Mouse (Mus musculus) c-Kit-positive CD71-positive TER-119-positive erythroid progenitor cells, embryonic 14.5 days (primary cell): ENCODE measurements around the gene Nom1.

ENCODE experiments used
- DNase-seq: peaks from one replicate; pipeline ENCODE4 v3.0.0-alpha.2; 2013; ENCODE audit warnings: low spot score

Gene Nom1

DNA sequence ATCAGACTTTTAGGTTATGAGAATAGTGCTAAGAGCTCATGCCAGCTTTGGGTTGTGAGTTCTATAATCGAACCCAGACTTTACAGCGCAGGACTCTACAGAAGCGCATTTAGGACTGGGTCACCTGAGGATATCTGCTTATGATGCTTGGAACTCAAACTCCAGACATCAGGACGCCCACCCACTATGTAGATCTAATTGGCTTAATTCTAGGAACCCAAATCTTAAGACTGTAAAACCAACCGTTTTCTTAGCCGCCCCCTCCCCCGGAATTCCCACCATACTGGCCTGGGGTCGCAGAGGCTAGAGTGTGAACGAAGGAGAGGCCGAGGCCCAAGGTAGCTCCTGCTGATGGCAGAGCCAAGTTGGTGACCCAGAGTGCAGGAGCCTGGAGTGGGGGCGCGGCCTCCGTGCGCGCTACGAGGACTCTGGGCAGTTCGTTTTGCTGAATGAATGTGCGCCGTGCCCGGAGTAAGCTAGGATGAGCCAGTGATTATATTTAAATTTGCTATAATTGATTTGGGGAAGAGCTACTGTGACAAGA lies 36.5 kb downstream of the Nom1 start:
- DNase-seq: no peak

DNA sequence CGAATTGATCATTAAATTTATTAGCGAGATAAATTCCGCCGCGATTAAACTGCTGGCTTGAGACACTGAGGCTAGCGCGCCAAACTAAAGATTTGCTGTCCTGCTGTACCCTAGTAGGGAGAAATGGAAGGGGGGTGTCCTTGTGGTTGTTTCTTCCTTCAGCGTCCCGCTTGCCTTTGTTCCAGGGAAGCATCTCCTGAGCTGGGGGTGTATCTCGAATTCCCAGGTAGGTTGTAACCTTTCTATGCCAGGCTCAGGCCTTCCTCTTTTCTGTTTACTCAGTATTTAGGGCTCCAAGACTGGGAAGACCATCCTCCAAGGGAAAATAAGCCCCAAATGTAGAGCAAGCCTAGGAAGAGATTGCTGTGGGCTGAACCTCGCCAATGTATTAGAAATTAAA lies 36.9 kb downstream of the Nom1 start:
- no peak for DNase-seq

DNA sequence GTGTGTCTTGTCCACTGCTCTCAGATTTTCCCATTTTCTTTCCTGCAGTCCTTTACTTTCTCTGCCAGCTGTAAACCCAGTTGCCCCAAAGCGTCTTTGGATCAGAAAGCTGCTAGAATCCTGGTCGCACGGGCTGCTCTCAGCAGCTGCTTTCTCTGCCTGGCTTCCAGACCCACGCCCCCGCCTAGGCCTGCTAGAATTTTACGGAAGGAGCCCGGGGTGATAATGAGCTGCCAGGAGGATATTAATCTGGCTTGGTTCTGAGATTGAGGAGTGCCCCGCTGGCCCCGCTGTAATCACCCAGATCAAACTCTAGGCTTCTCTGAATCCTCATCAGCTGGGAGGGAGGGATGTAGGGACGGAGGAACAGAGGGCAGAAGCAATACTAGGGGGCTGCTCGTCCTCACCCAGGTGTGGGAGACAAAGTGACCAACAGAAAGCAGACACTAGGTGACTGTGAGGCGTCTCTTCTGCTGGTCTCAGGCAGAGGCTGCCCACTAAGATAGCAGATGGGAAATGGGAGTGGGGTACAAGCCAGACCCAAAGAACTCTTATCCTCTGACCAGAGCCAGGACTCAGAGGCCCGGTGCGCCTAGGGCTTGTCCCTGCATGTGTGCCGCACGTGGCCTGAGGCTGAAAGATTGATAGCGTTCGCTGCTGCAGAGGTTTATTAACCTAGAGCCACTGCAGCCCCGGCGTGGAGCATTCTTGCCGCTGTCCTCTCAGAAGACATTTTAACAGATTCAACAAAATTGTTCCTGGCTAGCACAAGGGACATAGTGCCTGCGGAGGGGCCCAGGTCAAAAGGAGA lies 37.6 kb downstream of the Nom1 start:
- DNase-seq: no peak

DNA sequence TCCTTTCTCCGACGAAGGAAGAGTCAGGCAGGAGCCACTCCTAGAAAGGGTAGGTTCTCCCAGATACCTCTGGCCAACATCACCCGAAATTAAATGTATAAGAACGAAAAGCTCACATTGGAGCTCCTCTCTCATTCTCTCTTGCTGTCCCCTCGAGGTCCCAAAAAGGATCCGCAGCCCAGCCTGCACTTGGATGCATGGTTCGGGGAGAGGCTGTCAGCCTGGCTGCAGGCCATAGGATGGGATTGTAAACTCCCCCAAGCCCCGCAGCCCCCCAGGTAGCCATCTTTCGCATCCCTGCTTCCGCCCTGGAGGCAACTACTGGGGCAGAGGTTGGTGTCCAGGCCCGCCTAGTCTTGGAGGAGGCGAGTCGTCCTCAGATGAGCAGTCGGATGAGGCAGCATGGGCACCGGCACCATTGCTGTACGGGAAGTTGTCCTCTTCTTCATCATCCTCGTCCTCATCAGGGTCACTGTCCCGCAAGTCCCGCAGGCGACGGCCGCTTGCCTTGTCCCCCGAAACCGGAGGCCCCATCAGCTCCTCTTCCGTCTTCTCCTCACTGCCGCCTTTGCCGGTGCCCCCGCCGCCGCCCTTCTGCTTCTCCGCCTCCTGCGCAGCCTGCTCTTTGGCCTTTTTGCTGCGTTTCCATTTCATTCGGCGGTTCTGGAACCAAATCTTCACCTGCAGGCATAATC lies 39.2 kb downstream of the Nom1 start:
- DNase-seq: no peak

DNA sequence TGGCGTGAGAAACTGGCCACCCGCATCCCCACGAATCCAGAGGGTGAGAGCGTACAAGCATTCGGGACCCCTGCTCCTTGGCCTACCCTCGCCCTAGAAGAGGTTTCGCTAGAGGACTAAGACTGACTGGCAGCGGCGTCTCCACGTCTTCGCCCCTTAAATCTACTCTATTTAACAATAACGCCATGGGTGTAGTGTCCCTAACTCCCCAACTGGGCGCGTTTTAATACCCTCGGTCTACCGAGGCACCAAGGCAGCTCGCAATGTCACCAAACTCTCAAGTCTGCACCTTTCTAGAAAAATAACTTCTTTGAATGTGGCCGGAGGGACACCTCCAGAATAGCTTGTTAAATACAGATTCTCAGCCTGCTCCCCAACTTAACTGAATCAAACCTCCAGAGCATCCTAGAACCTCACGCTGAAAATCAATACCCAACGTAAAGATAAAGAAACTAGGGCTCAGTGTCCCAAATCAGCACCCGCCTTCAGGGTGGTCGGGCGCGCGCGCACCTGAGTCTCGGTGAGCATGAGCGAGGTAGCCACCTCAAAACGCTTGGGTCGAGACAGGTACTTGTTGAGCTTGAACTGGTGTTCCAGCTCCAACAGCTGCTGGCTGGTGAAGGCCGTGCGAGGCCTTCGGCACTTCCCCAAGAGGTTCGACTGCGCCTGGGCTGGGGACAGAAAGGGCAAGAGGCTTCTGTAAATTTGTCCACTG lies 39.9 kb downstream of the Nom1 start:
- DNase-seq: no peak

DNA sequence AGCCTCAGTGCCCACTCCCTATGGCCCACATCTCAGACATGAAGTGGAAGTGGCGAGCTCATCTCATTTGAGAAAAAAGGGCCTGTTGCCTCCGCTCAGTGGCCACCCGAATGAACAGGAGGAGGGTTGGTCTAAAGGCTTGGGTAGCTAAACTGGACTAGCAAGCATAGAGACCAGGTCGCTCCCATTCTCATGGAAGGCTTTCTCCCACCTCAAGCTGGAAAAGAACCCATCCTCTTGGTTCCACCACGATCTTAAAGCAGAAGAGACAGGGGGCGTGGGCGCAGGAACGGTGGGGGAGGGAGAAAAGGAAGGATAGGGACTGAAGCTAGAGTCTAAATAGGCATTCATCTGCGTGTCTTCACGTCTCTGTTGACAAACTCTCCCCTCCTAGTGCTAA lies 40.6 kb downstream of the Nom1 start:
- no peak for DNase-seq

DNA sequence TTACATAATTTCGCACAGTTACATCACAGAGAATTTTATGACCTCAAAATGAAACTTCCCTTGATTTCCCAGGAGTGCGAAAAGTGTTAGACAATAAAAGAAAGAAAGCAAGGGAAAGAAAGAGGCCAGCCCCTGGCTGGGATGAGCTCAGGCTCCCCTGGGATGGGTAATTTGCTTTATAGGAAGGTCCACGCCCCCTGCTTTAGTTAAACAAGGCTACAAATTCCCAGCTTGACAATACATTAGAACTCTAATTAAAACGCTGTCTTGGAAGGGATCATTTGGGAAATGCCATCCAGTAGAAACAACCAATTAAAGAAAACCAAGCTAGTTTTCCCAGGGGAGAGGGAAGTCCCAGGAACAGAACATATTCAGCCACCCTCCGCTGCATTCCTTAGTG lies 41.1 kb downstream of the Nom1 start:
- DNase-seq: no peak

DNA sequence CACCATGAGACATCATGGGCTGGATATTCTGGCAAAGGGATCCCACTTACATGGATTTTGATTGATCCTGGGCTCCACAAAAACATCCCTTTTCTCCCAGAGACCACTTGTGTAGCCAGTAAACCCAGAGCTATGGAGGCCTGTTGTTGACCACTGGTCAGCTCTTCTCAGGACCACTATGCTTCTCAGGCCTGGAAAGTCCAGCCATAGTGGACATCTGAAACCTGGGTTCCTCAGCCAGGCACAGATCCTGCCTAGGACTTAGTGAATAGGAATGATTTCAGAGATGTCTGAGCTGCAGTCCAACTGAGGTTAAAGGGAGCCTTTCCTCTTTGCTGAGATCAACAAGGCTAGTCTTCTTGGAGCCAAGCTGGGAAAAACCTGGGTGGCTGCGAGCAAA lies 41.6 kb downstream of the Nom1 start:
- no peak for DNase-seq

DNA sequence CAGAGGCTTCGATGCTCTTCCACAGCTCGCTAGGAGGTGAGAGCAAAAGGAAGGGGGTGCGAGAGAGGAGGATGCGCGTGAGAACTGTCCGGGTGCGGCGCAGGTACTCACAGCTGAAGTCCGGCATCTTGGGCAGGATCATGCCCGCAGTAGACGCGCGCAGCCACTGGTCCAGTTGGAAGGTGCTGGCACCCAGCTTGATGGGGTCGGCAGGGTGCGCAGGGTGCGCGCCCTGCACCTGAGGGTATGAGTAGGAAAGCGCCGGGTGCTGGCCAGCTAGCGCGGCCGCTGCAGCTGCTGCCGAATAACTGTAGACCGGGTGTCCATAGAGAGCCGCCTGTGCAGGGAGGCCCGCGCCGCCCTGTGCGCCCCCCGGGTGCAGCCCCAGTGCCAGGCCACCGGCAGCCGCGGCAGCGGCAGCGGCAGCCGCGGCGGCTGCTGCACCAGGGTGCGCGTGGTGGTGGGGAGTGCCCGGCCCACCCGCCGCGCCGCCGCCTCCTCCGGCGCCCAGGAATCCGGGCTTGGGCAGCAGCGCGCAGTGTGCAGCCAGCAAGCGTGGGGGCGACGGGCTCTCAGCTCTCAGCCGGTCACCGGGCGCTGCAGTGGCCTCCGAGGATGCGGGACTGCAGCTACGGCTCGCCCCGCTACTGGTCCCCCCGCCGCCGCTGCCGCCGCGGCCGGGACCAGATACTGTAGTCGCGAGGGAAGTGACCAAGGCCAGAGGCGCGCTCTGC lies 43.2 kb downstream of the Nom1 start:
- DNase-seq: no peak

DNA sequence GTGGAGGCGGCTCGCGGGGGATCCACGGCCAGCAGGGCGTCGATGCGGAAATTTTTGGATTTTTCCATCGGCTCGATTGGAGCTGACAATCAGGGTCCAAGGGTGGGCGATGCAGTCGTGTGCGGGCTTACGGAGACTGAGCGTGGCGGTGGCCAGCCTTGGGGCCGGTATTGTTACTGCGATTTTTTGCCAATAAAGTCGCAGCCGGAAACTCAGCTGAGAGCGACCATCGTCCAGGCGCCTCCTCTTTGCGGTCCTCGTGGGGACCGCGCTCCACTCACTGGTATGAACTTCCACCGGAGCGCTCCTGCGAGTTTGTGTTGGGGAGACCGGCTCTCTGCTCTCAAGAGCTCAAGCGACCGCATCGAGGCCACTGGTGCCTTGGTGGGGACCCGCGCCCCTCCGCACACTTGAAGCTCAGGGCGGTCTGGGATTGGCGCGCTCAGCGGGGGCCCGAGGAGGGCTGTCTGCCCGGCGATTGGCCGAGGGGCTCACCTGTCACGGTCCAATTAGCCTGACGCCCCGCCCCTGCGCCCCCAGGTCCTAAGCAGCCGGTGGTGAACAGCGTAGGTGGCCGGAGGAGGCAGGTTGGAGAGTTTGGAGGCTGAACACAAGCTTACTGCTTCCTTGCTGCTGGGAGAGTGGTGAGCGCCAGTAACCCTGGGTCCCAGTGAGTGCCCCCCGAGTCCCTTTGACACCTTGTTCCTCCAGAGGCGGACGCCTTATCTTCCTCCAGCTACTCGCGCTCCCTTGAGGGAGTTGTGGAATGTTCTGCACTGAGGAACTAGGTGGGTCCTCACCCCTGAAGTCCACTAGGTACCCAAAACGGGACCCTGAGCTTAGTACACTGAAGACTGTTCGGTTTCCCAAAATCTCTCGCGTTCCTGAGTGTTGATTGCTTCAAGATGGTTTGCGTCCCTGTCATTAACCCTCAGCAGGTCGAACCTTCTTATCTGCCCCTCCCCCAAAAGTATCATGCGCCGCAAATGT lies 44.0 kb downstream of the Nom1 start, which contains the start of gene Mnx1:
Mnx1 (minus strand) TSS at position 263 of the 990 bp plus-strand sequence.
- DNase-seq: no peak

DNA sequence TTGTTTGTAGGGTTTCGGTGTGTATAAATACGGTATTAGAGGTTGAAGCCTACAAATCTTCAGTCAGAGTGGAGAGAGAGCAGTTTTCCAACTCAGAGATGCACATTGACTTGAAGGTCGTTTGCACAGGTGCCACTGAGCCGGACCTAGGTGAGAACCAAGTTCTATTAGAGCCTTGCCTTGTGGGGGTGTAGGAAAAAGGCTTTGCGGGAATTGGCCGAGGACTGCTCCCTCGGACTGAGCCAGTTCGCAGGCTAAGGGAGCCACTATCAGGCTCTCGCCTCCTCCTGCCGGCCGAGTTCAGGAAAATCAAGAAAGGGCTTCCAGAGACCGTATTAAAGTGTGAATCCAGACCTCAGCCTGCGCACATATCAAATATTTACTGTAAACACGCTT lies 44.7 kb downstream of the Nom1 start:
- DNase-seq: no peak

DNA sequence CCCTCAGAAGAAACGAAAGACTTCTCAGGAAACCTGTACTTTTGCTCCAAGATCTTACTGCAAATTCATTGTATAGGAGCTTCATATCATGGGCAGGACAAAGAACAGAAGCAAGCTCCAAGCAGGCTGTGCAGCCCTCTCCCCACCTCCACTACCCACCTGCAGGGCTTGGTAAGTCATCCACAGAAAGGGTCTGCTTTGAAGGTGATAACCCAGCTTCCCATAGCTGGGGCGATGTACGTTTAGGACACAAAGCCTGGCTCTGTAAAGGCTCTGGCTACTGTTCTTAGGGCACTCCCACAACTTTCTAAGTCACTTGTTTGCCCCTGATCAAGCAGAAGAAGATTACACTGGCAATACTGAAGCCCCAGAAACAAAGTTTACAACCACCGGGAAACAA lies 49.3 kb downstream of the Nom1 start:
- DNase-seq: no peak

DNA sequence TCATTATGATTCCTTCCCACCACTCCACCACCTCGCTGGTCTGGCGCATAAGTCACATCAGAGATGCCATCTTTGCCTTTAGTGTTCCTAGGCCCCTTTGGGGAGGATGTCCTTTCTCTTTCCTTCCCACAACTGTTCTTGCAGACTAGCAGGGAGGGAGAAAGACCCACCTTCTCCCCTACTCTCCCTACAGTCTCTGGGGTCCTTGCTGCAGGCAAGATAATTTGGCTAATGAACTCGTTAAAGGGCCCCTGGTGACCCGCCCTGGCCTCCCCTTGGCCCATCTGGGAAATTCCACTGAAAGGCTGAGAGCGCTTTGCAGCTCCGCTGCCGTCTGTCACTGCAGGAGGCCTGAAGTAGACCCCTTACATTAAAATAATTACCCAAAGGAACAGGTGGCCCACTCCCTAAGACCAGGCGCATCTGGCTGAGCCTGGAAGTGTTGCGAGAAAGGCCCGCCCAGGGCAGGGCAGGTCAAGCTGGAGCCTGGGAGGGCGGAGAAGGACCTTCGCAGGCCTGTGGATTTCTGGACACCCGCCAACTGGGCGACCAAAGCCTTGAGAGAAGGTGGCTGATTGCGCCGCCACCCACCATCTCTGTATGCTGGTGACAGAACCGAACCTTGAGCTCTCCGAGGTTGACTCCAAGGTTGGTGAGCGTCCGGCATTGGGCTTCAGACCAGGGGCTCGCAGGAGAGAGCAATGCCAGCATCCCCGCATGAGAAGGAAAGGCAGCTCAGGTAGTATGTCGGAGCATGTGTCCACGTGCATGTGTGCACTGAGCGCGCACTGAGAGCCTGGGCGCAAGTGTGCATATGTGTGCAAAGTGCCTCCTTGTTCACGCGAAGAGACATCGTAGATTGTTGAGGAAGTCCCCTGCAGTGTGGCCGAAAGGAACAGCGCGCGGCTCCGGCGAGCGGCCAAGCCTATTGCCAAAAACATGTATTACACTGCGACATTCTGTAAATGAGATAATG lies 50.8 kb downstream of the Nom1 start:
- DNase-seq: no peak

DNA sequence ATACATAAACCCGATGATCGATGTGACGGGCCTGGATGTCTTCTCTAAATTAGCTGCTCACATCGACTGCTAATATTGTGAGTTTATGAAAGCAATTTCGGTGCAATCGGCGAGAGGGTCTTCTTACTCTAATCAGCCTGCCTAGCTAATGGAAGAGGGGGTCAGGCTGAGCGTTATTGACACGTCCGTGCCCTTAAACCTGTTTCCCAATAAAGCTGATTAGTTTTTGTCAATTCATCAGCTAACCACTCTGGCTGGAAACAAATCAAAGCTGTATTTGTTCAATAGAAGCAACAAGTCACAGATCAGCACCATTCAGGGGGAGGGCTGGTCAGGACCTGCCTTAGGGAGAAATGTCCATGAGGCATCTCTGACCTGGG lies 51.5 kb downstream of the Nom1 start:
- no peak for DNase-seq

DNA sequence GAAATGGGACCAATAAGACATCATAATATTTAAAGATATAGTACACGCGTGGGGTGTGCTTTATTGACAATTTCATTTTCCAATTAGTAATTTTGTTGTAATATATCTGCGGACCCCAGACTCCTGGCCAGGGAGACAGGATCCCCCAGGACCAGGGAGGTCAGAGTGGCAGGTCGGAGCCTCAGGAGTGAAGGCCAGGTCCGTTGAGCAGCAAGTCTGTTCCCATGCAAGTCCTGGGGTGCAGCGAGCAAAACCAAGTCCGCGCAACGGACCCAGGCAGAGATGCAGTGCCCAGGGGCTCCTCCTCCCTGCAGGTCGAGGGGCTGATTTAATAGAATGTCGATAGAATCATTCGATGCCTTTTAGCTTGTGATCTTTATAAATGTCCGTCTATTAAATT lies 52.9 kb downstream of the Nom1 start:
- no peak for DNase-seq

DNA sequence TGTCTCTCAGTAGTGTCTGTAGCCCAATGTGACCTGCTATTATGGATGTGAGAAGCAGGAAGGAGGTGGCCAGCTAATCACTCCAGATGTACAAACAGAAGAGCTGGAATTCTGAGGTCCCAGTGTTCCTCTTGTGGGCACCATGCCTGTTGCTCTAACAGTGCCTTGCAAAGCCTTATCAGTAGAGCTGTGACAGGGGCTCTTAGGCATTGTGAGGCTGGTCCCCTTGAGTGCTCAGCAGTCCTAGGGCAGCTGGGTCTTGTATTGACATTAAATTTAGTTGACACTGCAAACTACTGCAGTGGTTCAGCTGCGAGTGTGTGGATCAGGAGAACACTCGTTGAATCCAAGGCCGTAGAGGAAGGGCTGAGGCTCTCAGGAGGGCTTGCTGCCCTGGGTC lies 72.5 kb downstream of the Nom1 start:
- no peak for DNase-seq
